Comparison of ENCODE assay signal across 17 mouse cellular contexts in genomic region chr2:24427866-24428675, GRCm38 (mm10). TPM values are rescaled to one million over a fixed set of nuclear protein-coding genes. Genes with fewer than 3 reads are reported as not detected.
DNase-seq lines count a peak whose midpoint lies in the region; ATAC-seq lines count a peak whose summit lies in the region.
"Had no signal": no experiment of that assay in that cellular context is flagged by ENCODE, and none has a peak within 500 bp of the region (broad histone marks: within the 10 kb centered on the region; RNA-seq: fewer than 3 reads in every experiment).

No protein-coding gene starts in this region.

- H3K36me3 ChIP-seq in forebrain, embryonic 12.5 days (replicated peaks), result no peaks in the 10 kb centered on the region
- peaks cover 51% of the 10 kb centered on the region for H3K36me3 ChIP-seq in kidney, embryonic 15.5 days
- H3K36me3 ChIP-seq in midbrain, embryonic 16.5 days (ENCODE audit: control insufficient read depth, insufficient read depth, low read length), result no peaks in the 10 kb centered on the region
- H3K36me3 ChIP-seq: embryonic facial prominence, embryonic 13.5 days had no signal

- H3K9ac ChIP-seq in forebrain, embryonic 12.5 days, result no peak overlapping the region
- H3K9ac ChIP-seq in kidney, embryonic 15.5 days, result no peak overlapping the region
- no peak overlapping the region for H3K9ac ChIP-seq in midbrain, embryonic 16.5 days (ENCODE audit: low read depth, low read length)
- H3K9ac ChIP-seq: embryonic facial prominence, embryonic 13.5 days; liver, embryonic 14.5 days had no signal

- H3K9me3 ChIP-seq in forebrain, embryonic 12.5 days, result no peaks in the 10 kb centered on the region
- no peaks in the 10 kb centered on the region for H3K9me3 ChIP-seq in kidney, embryonic 15.5 days (replicated peaks)
- H3K9me3 ChIP-seq in midbrain, embryonic 16.5 days (replicated peaks; ENCODE audit: control insufficient read depth, low read length, poor library complexity, severe bottlenecking), result no peaks in the 10 kb centered on the region
- H3K9me3 ChIP-seq: embryonic facial prominence, embryonic 13.5 days had no signal

- H3K27ac ChIP-seq in forebrain, embryonic 12.5 days, result no peak overlapping the region
- H3K27ac ChIP-seq in kidney, embryonic 15.5 days, result peak overlapping the region; percentile 86
- H3K27ac ChIP-seq in midbrain, embryonic 16.5 days (ENCODE audit: low read length), result no peak overlapping the region
- H3K27ac ChIP-seq: embryonic facial prominence, embryonic 13.5 days; gastrocnemius, adult 2 months; liver, embryonic 14.5 days had no signal

- peak; percentile 58 for ATAC-seq in forebrain, embryonic 12.5 days (ENCODE audit: low FRiP score)
- peak; percentile 97 for ATAC-seq in kidney, embryonic 15.5 days (replicated peaks; ENCODE audit: low FRiP score)
- peak; percentile 96 for ATAC-seq in midbrain, embryonic 16.5 days

- H3K4me3 ChIP-seq in forebrain, embryonic 12.5 days (replicated peaks), result no peak overlapping the region
- H3K4me3 ChIP-seq in kidney, embryonic 15.5 days (replicated peaks), result no peak overlapping the region
- H3K4me3 ChIP-seq in midbrain, embryonic 16.5 days (ENCODE audit: low read depth, low read length), result no peak overlapping the region
- H3K4me3 ChIP-seq: embryonic facial prominence, embryonic 13.5 days; gastrocnemius, adult 2 months had no signal

- peaks cover 12% of the 10 kb centered on the region for H3K4me1 ChIP-seq in forebrain, embryonic 12.5 days
- peaks cover 50% of the 10 kb centered on the region for H3K4me1 ChIP-seq in kidney, embryonic 15.5 days
- H3K4me1 ChIP-seq in midbrain, embryonic 16.5 days (ENCODE audit: control insufficient read depth, insufficient read depth, low read length), result peaks cover 5% of the 10 kb centered on the region; the same call in 1 of the 2 replicates

- peaks cover 12% of the 10 kb centered on the region for H3K27me3 ChIP-seq in forebrain, embryonic 12.5 days
- no peaks in the 10 kb centered on the region for H3K27me3 ChIP-seq in kidney, embryonic 15.5 days
- no peaks in the 10 kb centered on the region for H3K27me3 ChIP-seq in midbrain, embryonic 16.5 days (ENCODE audit: control insufficient read depth, insufficient read depth, low read depth, low read length)
- H3K27me3 ChIP-seq: embryonic facial prominence, embryonic 13.5 days had no signal

- WGBS in forebrain, embryonic 12.5 days, result 14% methylated on average over 12 of the region's 12 CpGs
- 35% methylated on average over 12 of the region's 12 CpGs for WGBS in kidney, embryonic 15.5 days
- 17% methylated on average over 12 of the region's 12 CpGs for WGBS in midbrain, embryonic 16.5 days

- peak; percentile 26 for DNase-seq in embryo, embryonic 10 days (ENCODE audit: low spot score)
- DNase-seq in embryo, embryonic 9.5 days (ENCODE audit: extremely low spot score), result no peak
- no peak for DNase-seq in MN1 (ENCODE audit: low spot score)
- no peak for DNase-seq in adrenal gland, adult 8-10 months
- no peak for DNase-seq in gastrocnemius, postnatal 25 days
- DNase-seq: gastrocnemius, adult 2 months; heart, postnatal 4 days; right cerebral cortex, postnatal 25 days; thymus, adult 2 months had no signal

- no peak overlapping the region for H3K4me2 ChIP-seq in forebrain, embryonic 12.5 days
- no peak overlapping the region for H3K4me2 ChIP-seq in kidney, embryonic 15.5 days
- no peak overlapping the region; the same call in 1 of the 2 replicates for H3K4me2 ChIP-seq in midbrain, embryonic 16.5 days (ENCODE audit: low read length)
- H3K4me2 ChIP-seq: embryonic facial prominence, embryonic 13.5 days had no signal

RNA-seq across cellular contexts. Expression of gene Pax8, which starts 47.3 kb away (rescaled TPM):
- polyA plus RNA-seq in forebrain, embryonic 12.5 days (2016; fragmentation: Nextera tagmentation; extraction: Ambion mirVana), result 0.20 and 0.24 TPM in 2 replicates
- polyA plus RNA-seq in kidney, embryonic 15.5 days (2015; fragmentation: Nextera tagmentation; extraction: Ambion mirVana), result 127 and 129 TPM in 2 replicates
- 3.0 and 3.7 TPM in 2 replicates for polyA plus RNA-seq in midbrain, embryonic 16.5 days (2015; fragmentation: Nextera tagmentation; extraction: Ambion mirVana)
- not detected for total RNA-seq in adrenal gland, adult 8-10 months (2022)
- total RNA-seq in gastrocnemius, postnatal 25 days (2021), result not detected
- total RNA-seq: gastrocnemius, adult 2 months; heart, postnatal 4 days; layer of hippocampus, postnatal 25 days; megakaryocyte-erythroid progenitor cell, adult 5-6 weeks had no signal
- polyA plus RNA-seq: C2C12 had no signal

Comparison
In these comparisons a context has a peak if more than half of its experiments do, and no peak if none do; other contexts are left out.
1. RNA of gene Pax8, which starts 47.3 kb away (polyA plus RNA-seq): 127 to 129 TPM in kidney, embryonic 15.5 days; 3.0 to 3.7 TPM in midbrain, embryonic 16.5 days and 0.20 to 0.24 TPM in forebrain, embryonic 12.5 days; every median in the first group is over 10 times any median in the second.
2. Peak in every context shown above with its lines, with median percentiles within 50 percentile points of each other: ATAC-seq.